Mouse (Mus musculus) gastrocnemius, postnatal 14 days (tissue): ENCODE data around the gene Urm1. TPM values are rescaled to one million over a fixed set of nuclear protein-coding genes. Genes with fewer than 3 reads are reported as not detected.
A peak's percentile ranks its signal among the peaks of the same experiment; 100 is the strongest.
"Not testable (repeated sequence)": the region's sequence is repeated elsewhere in the genome, so short reads cannot be mapped to it uniquely, and the experiment has no call there.

Experiments used
- DNase-seq: peaks from one replicate; pipeline ENCODE4 v3.0.0; 2021; ENCODE audit warnings: mixed read lengths
- intact Hi-C: fragments of 180-260 bp; cut with DNase I; formaldehyde crosslinking; loops from one replicate; pipeline ENCODE4 v1.15.1; 2025; ENCODE audit warnings: low total_unique reads
- total RNA-seq, 2 experiments: library from RNA; stranded (reverse); gene quantifications; 2 replicates each; pipeline ENCODE4 v1.2.3; 2021

The Urm1 gene
- total RNA-seq, 2 experiments from 2014 or later = 21.1 to 21.9 TPM

GRCm38 (mm10) chr2:29856451-29857260 lies 36.8 kb downstream of the Urm1 start:
- DNase-seq = no peak
- intact Hi-C loops = loop anchor here (5.0 kb wide), 1 partner anchor 39 kb away; no protein-coding TSS in a partner anchor

GRCm38 (mm10) chr2:29857341-29857740 lies 37.5 kb downstream of the Urm1 start:
- intact Hi-C loops = loop anchor here (5.0 kb wide), 1 partner anchor 40 kb away; no protein-coding TSS in a partner anchor
- peak; percentile 60 for DNase-seq

- peak; percentile 52 for DNase-seq
- intact Hi-C loops = loop anchor here (5.0 kb wide), 1 partner anchor 41 kb away; no protein-coding TSS in a partner anchor
Measured at GRCm38 (mm10) chr2:29857967-29858366, 38.1 kb downstream of the Urm1 start.

GRCm38 (mm10) chr2:29858748-29859473 lies 39.0 kb downstream of the Urm1 start:
- intact Hi-C loops = loop anchor here (5.0 kb wide), 1 partner anchor 42 kb away; no protein-coding TSS in a partner anchor
- DNase-seq = no peak

GRCm38 (mm10) chr2:29865125-29865524 lies 45.2 kb downstream of the Urm1 start:
- DNase-seq = no peak
- intact Hi-C loops = no loop called here

- peak; percentile 88 for DNase-seq
- intact Hi-C loops = no loop called here
Measured at GRCm38 (mm10) chr2:29868949-29869645, 49.2 kb downstream of the Urm1 start, which contains the start of gene Cercam. TSS of gene Cercam (plus strand) at chr2:29869164.

GRCm38 (mm10) chr2:29869646-29870451 lies 50.0 kb downstream of the Urm1 start:
- DNase-seq = peak; percentile 40
- intact Hi-C loops = no loop called here

GRCm38 (mm10) chr2:29872581-29873295 lies 52.9 kb downstream of the Urm1 start:
- no peak for DNase-seq
- intact Hi-C loops = no loop called here

GRCm38 (mm10) chr2:29873801-29874200 lies 53.9 kb downstream of the Urm1 start:
- intact Hi-C loops = no loop called here
- DNase-seq = no peak

GRCm38 (mm10) chr2:29878061-29878460 lies 58.2 kb downstream of the Urm1 start:
- no peak for DNase-seq
- intact Hi-C loops = no loop called here

- DNase-seq = no peak
- intact Hi-C loops = no loop called here
Measured at GRCm38 (mm10) chr2:29879191-29879590, 59.3 kb downstream of the Urm1 start.

- intact Hi-C loops = no loop called here
- DNase-seq = no peak
Measured at GRCm38 (mm10) chr2:29879964-29880830, 60.3 kb downstream of the Urm1 start.

- DNase-seq, intact Hi-C loops: not testable (repeated sequence)
Measured at GRCm38 (mm10) chr2:29886659-29887292, 66.9 kb downstream of the Urm1 start.

- DNase-seq = peak; percentile 100
- intact Hi-C loops = no loop called here
Measured at GRCm38 (mm10) chr2:29889066-29889944, 69.4 kb downstream of the Urm1 start, which contains the start of gene Odf2. TSS of gene Odf2 (plus strand) at chr2:29889221.

GRCm38 (mm10) chr2:29889991-29890833 lies 70.3 kb downstream of the Urm1 start:
- intact Hi-C loops = no loop called here

More at GRCm38 (mm10) chr2:29889991-29890833, 70.3 kb downstream of the Urm1 start:
- DNase-seq = peak; percentile 87
